Mouse (Mus musculus): ENCODE results near the gene Phc1. TPM values are rescaled to one million over a fixed set of nuclear protein-coding genes. Genes with fewer than 3 reads are reported as not detected.
A peak's percentile ranks its signal among the peaks of the same experiment; 100 is the strongest.

Gene Phc1
- polyA plus RNA-seq, 1 experiment from 2014 or later = 30.6 TPM

DNA sequence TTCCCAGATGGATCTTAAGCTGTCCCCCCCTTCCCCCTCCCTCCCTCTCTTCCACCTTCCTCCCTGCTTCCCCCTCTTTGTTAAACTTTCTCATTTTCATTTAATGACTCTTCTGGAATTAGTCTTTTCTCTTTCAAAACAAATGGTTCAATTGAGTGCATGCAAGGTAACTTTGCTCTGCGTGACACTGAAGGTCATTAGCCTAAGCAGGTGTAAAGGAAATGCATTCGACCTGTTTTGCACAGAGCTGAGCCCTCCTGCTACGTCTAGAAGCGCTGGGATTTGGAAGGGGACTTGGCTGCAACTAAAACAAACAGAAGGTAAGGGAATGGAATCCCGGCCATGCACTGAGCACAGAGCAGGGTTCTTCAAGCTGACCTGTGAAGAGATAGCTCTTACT lies 1.8 kb upstream of the Phc1 start:
- DNase-seq (ENCODE audit: low spot score) = no peak
- no peaks in the 10 kb centered on the region for H3K36me3 ChIP-seq (ENCODE audit: control insufficient read depth, insufficient read depth, low read length)
- 12% methylated on average over 5 of the region's 5 CpGs for WGBS
- no peak overlapping the region for H3K27ac ChIP-seq (ENCODE audit: low read depth, low read length)
- ATAC-seq = no peak
- no peak overlapping the region for H3K9ac ChIP-seq (ENCODE audit: low read length)
- no peak overlapping the region for H3K4me2 ChIP-seq (ENCODE audit: low read length)
- H3K27me3 ChIP-seq (replicated peaks; ENCODE audit: control insufficient read depth, insufficient read depth, low read length) = no peaks in the 10 kb centered on the region
- H3K9me3 ChIP-seq (replicated peaks; ENCODE audit: control insufficient read depth, low read length) = no peaks in the 10 kb centered on the region
- H3K4me1 ChIP-seq (ENCODE audit: control insufficient read depth, insufficient read depth, low read length) = peaks cover 17% of the 10 kb centered on the region
- H3K4me3 ChIP-seq (ENCODE audit: low read depth, low read length) = no peak overlapping the region

GRCm38 (mm10) chr6:122341038-122341810 lies 863 bp upstream of the Phc1 start:
- ATAC-seq = no peak

GRCm38 (mm10) chr6:122339648-122340341 lies 566 bp downstream of the Phc1 start:
- ATAC-seq (peak; percentile 91), DNase-seq (ENCODE audit: low spot score) (peak; percentile 96)
- no peaks in the 10 kb centered on the region for H3K9me3 ChIP-seq (replicated peaks; ENCODE audit: control insufficient read depth, low read length)
- peaks cover 14% of the 10 kb centered on the region for H3K36me3 ChIP-seq (ENCODE audit: control insufficient read depth, insufficient read depth, low read length)
- H3K4me2 ChIP-seq (ENCODE audit: low read length) = peak overlapping the region; percentile 72
- no peaks in the 10 kb centered on the region for H3K27me3 ChIP-seq (replicated peaks; ENCODE audit: control insufficient read depth, insufficient read depth, low read length)
- peak overlapping the region; percentile 79 for H3K9ac ChIP-seq (ENCODE audit: low read length)
- under 1% methylated on average over 22 of the region's 71 CpGs for WGBS
- peak overlapping the region; percentile 68 for H3K4me3 ChIP-seq (ENCODE audit: low read depth, low read length)
- H3K27ac ChIP-seq (ENCODE audit: low read depth, low read length) = peak overlapping the region; percentile 93
- peaks cover 17% of the 10 kb centered on the region for H3K4me1 ChIP-seq (ENCODE audit: control insufficient read depth, insufficient read depth, low read length)

More at GRCm38 (mm10) chr6:122341038-122341810, 863 bp upstream of the Phc1 start:
- Histone ChIP-seq H3K27me3 (replicated peaks; ENCODE audit: control insufficient read depth, insufficient read depth, low read length) (no peaks in the 10 kb centered on the region), H3K36me3 (ENCODE audit: control insufficient read depth, insufficient read depth, low read length) (peaks cover 6% of the 10 kb centered on the region), H3K9me3 (replicated peaks; ENCODE audit: control insufficient read depth, low read length) (no peaks in the 10 kb centered on the region), H3K9ac (ENCODE audit: low read length) (peak overlapping the region; percentile 79; the same call in 1 of the 2 replicates), H3K4me2 (ENCODE audit: low read length) (peak overlapping the region; percentile 72), H3K4me1 (ENCODE audit: control insufficient read depth, insufficient read depth, low read length) (peaks cover 17% of the 10 kb centered on the region), H3K4me3 (ENCODE audit: low read depth, low read length) (peak overlapping the region; percentile 68), H3K27ac (ENCODE audit: low read depth, low read length) (peak overlapping the region; percentile 93)
- peak; percentile 15 for DNase-seq (ENCODE audit: low spot score)
- 27% methylated on average over 7 of the region's 7 CpGs for WGBS

GRCm38 (mm10) chr6:122339047-122339647 lies 1.2 kb downstream of the Phc1 start:
- Histone ChIP-seq H3K27me3 (replicated peaks; ENCODE audit: control insufficient read depth, insufficient read depth, low read length) (no peaks in the 10 kb centered on the region), H3K36me3 (ENCODE audit: control insufficient read depth, insufficient read depth, low read length) (peaks cover 21% of the 10 kb centered on the region), H3K27ac (ENCODE audit: low read depth, low read length) (peak overlapping the region; percentile 93), H3K4me3 (ENCODE audit: low read depth, low read length) (peak overlapping the region; percentile 68), H3K4me1 (ENCODE audit: control insufficient read depth, insufficient read depth, low read length) (peaks cover 17% of the 10 kb centered on the region), H3K9ac (ENCODE audit: low read length) (peak overlapping the region; percentile 79), H3K9me3 (replicated peaks; ENCODE audit: control insufficient read depth, low read length) (no peaks in the 10 kb centered on the region), H3K4me2 (ENCODE audit: low read length) (peak overlapping the region; percentile 72)
- ATAC-seq (peak; percentile 79), DNase-seq (ENCODE audit: low spot score) (peak; percentile 79)
- under 1% methylated on average over 37 of the region's 51 CpGs for WGBS

GRCm38 (mm10) chr6:122337546-122337945 lies 2.8 kb downstream of the Phc1 start:
- peak overlapping the region; percentile 72; the same call in 1 of the 2 replicates for H3K4me2 ChIP-seq (ENCODE audit: low read length)
- H3K36me3 ChIP-seq (ENCODE audit: control insufficient read depth, insufficient read depth, low read length) = peaks cover 37% of the 10 kb centered on the region
- WGBS = 26% methylated on average over 6 of the region's 6 CpGs
- H3K4me1 ChIP-seq (ENCODE audit: control insufficient read depth, insufficient read depth, low read length) = peaks cover 17% of the 10 kb centered on the region
- H3K27ac ChIP-seq (ENCODE audit: low read depth, low read length) = no peak overlapping the region
- H3K27me3 ChIP-seq (replicated peaks; ENCODE audit: control insufficient read depth, insufficient read depth, low read length) = no peaks in the 10 kb centered on the region
- H3K4me3 ChIP-seq (ENCODE audit: low read depth, low read length) = no peak overlapping the region
- H3K9ac ChIP-seq (ENCODE audit: low read length) = 0 out of 2 replicates have a peak overlapping the region, but pooled peaks have one; percentile 32
- H3K9me3 ChIP-seq (replicated peaks; ENCODE audit: control insufficient read depth, low read length) = no peaks in the 10 kb centered on the region
- ATAC-seq = no peak
- peak; percentile 9 for DNase-seq (ENCODE audit: low spot score)

GRCm38 (mm10) chr6:122334786-122335340 lies 5.5 kb downstream of the Phc1 start:
- H3K4me1 ChIP-seq (ENCODE audit: control insufficient read depth, insufficient read depth, low read length) = peaks cover 14% of the 10 kb centered on the region
- H3K9ac ChIP-seq (ENCODE audit: low read length) = no peak overlapping the region
- ATAC-seq (no peak), DNase-seq (ENCODE audit: low spot score) (no peak)
- H3K4me2 ChIP-seq (ENCODE audit: low read length) = no peak overlapping the region
- no peaks in the 10 kb centered on the region for H3K27me3 ChIP-seq (replicated peaks; ENCODE audit: control insufficient read depth, insufficient read depth, low read length)
- 84% methylated on average over 7 of the region's 7 CpGs for WGBS
- no peaks in the 10 kb centered on the region for H3K9me3 ChIP-seq (replicated peaks; ENCODE audit: control insufficient read depth, low read length)
- H3K27ac ChIP-seq (ENCODE audit: low read depth, low read length) = no peak overlapping the region
- H3K4me3 ChIP-seq (ENCODE audit: low read depth, low read length) = no peak overlapping the region
- H3K36me3 ChIP-seq (ENCODE audit: control insufficient read depth, insufficient read depth, low read length) = peaks cover 55% of the 10 kb centered on the region

DNA sequence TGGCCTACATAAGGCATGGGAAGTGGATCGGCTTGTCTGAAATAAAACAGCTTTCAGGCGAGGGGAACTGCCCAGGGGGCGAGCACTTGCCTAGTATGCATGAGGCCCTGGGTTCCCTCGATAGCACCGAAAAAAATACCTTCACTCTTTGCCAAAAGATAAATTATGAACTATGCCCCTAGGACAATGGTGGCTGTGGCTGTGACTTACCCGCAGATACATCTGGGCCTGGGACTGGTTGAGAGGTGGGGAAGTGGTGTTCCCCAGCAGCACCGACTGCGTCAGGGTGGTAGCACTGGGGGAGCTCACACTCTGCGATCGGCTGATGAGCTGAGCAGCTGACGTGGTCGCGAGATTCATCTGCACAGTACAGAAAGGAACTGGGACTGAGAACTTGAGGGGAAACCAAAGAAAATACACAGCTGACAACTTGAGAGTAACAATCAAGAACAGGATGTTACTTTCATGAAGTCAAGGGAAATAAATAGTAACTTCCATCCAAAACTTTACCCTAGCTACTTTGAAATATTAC lies 7.2 kb downstream of the Phc1 start:
- Histone ChIP-seq H3K36me3 (ENCODE audit: control insufficient read depth, insufficient read depth, low read length) (peaks cover 72% of the 10 kb centered on the region), H3K27ac (ENCODE audit: low read depth, low read length) (no peak overlapping the region), H3K9me3 (replicated peaks; ENCODE audit: control insufficient read depth, low read length) (no peaks in the 10 kb centered on the region), H3K4me2 (ENCODE audit: low read length) (no peak overlapping the region), H3K27me3 (replicated peaks; ENCODE audit: control insufficient read depth, insufficient read depth, low read length) (no peaks in the 10 kb centered on the region), H3K4me3 (ENCODE audit: low read depth, low read length) (no peak overlapping the region), H3K4me1 (ENCODE audit: control insufficient read depth, insufficient read depth, low read length) (peaks cover 7% of the 10 kb centered on the region), H3K9ac (ENCODE audit: low read length) (no peak overlapping the region)
- DNase-seq (ENCODE audit: low spot score) (no peak), ATAC-seq (no peak)
- 90% methylated on average over 13 of the region's 13 CpGs for WGBS

GRCm38 (mm10) chr6:122325361-122325975 lies 14.9 kb downstream of the Phc1 start:
- WGBS = 96% methylated on average over 6 of the region's 6 CpGs
- Histone ChIP-seq H3K4me1 (ENCODE audit: control insufficient read depth, insufficient read depth, low read length) (no peaks in the 10 kb centered on the region), H3K36me3 (ENCODE audit: control insufficient read depth, insufficient read depth, low read length) (peaks cover 87% of the 10 kb centered on the region), H3K27ac (ENCODE audit: low read depth, low read length) (no peak overlapping the region), H3K27me3 (replicated peaks; ENCODE audit: control insufficient read depth, insufficient read depth, low read length) (no peaks in the 10 kb centered on the region), H3K9me3 (replicated peaks; ENCODE audit: control insufficient read depth, low read length) (no peaks in the 10 kb centered on the region), H3K9ac (ENCODE audit: low read length) (no peak overlapping the region), H3K4me3 (ENCODE audit: low read depth, low read length) (no peak overlapping the region), H3K4me2 (ENCODE audit: low read length) (no peak overlapping the region)
- DNase-seq (ENCODE audit: low spot score) (no peak), ATAC-seq (no peak)
